Mouse (Mus musculus) left cerebral cortex, adult 9 months (tissue): ENCODE measurements around the gene Slc25a21.
A peak's percentile ranks its signal among the peaks of the same experiment; 100 is the strongest.

Experiments used
- DNase-seq, 2 experiments: peaks; one replicate each; pipeline ENCODE4 v3.0.0; 2022; ENCODE audit warnings: low spot score in 2 of 2

Slc25a21 gene

DNA sequence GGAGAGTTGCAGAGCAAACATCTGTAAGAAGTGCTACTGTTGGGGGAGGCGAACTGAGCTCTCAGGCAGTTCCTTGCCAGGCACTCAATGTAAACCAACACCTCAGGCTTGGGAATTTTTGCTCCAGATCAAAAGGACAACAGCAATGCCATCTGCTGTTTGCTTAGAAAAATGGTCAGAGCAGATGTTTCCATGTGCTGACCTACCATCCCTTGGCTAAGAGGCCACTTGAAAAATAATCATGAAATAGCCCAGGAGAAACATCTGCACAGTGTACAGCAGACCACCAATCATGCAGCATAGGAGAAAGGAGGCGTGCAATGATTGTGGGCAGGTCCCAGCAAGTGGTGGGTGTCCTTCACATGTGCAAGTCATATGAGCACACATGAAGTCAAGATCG lies 180.9 kb downstream of the Slc25a21 start:
- DNase-seq: no peak

DNA sequence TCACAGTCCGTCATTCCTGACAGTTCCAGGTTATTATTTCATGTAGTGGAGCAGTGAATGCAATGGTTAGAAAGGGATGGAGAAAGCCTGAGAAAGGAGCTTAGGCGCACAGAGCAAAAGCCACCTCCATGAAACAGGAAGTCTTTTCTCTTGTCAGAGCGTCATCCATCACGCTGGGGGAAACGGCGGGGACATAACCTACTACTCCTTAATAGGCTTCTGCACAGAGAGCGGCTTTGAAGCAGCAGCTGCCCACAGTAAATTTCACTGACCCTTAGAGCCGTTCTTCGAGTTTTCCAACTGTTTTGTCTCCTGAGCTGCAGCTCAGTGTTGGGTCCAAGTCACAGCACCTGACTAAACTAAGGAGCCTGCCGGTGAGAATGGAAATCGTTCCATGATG lies 188.3 kb downstream of the Slc25a21 start:
- DNase-seq: no peak

DNA sequence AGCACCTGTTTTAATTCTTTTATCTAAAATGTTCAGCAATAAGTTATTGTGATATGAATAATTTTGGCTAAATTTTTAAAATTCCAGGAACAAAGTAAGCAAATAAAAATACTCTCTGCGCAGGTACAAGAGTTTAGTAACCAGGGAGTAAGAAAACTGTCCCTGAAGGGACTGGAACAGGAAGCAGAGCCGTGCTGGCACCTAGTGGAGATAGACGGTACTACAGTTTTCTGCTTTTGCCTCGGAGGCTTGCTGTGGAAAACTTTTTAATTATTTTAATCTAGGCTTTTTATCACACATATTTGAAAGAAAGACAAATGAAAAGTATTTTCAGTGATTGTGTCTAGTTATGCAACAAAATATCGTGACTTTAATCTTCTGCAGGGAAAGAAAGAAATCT lies 211.2 kb downstream of the Slc25a21 start:
- peak in 1 of 2 experiments; percentile 56 for DNase-seq

DNA sequence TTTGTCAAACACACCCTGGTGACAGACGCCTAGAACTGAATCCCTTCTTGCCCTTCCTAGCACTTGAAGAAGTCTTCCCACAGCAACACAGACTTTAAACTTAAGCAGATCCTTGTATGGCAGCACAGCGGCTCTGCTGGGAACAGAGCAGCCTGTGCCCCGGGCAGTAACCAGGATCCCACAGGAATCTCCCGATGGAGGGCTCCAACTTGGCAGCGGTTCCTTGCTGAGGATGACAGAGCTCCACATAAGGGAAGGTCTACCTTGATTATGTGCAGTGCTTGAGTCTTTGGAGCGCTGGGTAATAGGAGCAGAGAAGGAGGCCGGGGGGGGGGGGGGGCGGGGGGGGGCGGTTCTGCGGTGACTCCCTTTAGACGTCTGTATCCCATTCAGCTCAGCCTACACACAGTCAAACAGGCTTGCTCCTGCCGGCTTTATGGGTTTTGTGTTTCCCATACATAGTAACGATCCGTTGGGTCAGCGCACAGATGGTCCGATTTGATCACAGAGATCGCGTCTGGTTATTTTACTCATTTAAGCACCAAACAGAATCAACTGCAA lies 215.1 kb downstream of the Slc25a21 start:
- no peak for DNase-seq

DNA sequence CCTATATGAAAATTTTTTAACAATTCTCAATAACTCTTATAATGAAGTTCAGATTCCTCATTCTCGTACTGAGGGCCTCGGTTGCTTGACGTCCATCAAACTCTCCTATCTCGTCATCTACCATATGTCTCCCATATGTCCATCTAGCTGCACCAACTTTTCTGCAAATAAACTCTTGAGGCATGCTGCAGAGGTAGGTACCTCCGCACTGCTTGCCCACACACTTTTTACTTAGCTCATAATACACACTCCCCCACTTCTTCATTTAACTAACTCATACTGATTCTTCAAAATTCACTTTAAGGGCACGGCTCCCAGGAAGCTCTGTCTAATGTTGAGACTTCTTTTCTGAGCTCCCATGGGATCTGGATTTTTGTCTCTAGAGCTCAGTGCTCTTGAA lies 222.0 kb downstream of the Slc25a21 start:
- DNase-seq: peak; percentile 1 to 3

DNA sequence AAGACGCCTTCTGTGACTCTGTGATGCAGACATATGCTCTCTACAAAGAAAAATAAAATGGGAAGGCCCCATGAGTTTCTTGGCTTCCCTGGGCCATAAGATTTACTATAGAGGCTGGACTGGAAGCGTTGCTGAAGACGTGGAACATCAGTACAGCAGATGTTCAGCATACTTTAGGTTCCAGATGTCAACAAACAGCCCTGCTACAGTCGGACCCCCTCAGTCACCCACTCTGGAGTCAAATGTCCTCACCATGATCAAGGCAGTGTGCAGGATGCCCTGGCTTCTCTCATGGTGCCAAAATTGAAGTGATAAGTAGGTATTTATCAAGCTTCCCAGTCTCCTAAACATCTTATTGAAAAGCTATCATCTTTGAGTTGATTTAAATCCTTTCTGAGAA lies 234.0 kb downstream of the Slc25a21 start:
- DNase-seq: no peak

DNA sequence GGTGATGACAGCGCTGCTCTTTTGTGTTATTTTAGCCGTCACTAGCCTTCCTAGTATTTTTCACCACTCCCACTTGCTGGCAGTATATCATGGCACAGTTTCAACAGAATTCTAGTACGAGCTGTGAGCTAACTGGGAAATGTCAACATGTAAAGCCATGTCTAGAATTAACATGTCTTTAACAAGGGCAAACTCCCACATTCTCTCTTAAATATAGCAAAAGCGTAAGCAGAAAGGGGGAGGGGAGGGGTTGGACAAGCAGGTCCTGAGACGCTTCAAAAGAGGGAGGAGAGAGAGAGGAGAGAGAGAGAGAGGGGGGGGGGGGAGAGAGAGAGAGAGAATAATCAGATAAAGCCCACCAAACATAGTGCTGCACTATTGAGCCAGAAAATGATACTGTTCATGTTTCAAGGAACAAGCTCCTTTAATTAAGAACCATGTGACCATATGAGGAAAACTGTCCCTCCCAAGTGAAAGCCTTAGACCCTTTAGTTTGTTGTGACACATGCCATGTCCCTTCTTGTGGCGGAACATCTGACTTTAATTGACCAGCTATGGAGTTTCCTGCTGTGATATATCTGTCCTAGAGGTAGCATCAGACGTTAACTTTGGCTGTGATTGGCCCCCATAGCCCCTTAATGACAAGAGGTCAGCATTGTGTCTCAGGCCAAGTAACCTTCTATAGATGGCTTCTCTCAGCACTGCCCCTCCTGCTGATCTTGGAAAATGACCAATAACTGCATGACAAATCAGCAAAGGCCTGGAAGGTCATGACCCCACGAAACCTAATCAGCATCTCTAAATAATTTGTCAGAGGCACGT lies 237.8 kb downstream of the Slc25a21 start:
- no peak for DNase-seq

DNA sequence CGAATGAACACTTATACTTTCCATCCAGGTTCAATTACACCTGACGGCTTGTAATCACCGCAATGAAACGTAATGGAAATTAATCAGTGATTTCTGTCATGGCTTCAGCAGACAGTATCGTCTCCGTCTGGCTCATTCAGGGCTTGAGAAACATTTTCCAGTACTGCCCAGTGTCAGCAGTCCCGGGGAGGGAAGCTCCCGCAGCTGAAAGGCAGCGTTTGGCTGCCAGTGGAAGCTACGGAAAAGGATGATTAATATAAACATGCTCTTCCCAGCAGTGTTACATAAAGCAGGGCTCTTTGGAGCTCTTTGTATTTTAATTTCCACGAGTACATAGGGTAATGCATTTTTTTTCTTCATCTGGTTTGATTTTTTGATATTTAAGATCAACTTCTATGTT lies 239.0 kb downstream of the Slc25a21 start:
- DNase-seq: no peak

DNA sequence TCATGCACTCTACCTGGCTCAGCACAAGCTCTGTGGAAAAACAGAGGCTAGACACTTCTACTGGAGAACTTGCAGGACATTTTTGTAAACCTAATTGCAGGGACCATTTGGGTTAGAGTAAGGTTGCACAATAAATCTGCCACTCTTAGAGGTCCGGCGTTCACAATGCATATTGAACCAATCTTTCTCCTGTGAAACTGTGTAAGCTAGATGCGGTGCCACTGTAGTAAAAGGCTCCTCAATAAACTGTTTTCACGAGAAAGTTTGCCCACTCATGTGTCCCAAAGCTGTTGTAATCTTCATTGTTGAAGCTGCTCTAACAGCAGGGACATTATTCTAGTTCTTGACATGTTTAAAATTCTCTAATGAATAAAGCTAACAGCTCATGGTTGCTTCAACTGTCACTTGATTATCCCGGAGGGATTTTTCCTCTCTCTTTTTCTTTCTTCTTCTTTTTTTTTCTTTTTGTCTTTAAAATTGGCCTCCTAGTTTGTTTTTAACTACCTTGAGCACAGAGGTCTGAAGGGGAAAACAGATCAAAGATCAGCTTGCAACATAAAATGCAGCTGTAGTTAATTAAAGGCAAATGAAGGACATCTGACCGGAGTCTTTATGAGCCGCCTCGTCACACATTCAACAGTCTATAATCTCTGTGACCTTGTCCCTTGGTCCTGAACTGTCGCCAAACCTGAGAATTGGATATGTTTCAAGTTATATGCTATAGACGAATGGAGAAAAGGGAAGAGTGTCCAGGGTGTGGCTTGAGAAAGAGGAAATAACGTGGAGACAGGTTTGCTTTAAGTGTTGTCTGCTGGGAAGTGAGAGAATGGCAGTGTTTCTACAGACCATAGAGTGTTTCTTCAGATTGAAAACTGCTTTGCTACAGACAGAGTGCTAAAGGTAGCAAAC lies 245.3 kb downstream of the Slc25a21 start:
- DNase-seq: no peak

DNA sequence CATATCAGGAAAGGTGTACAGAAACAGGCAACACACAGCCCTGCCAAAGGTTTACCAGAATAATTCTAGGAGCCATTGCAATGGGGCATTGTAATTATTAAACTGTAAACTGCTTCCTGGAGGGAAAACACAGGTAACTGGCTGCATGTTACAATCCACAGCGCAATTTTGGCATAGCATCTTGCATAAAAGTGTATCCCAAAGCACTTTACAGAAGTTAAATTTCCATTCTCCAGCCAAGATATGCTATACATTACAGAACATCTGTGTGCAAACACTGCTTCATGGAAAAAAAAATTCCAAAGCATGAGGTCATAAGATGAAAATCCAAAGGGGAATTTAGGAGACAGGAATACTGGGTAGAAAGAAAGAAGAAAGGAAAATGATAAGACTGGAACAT lies 253.0 kb downstream of the Slc25a21 start:
- DNase-seq: no peak

DNA sequence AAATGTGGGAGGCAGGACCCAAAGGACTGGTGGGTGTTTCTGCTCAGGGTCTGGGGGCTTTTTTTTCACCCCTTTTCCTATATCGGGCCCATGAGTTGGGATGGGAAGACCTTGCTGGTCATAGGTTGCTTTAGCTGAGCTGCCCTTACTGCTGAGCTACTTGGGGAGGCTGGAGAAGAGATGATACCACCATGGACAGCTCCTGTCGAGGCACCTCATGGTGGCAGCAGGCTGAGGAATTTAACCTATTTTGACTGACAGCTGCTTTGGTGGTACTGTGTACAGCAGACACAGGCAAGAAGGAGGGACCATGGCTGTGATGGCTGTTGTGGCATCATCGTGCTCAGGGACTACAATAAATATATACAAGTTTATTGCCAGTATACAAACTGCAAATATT lies 256.4 kb downstream of the Slc25a21 start:
- no peak for DNase-seq

DNA sequence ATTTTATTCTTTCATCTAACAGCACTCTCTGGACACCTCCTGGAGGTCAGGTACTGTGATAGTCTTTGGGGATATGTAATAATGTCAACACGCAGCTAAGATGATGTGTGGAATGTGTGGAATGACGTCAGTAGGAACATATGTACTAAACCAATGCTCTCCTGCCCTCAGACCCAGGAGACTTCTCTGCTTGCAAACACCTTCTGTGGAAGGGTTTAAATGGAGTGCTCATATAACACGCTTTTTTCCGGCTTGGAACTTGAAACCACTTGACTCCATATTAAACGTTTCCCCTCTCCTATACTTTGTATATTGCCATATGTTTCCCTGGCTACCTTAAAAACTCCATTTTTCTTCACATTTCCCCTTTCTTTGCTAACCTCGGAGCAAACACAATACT lies 279.1 kb downstream of the Slc25a21 start:
- DNase-seq: no peak

DNA sequence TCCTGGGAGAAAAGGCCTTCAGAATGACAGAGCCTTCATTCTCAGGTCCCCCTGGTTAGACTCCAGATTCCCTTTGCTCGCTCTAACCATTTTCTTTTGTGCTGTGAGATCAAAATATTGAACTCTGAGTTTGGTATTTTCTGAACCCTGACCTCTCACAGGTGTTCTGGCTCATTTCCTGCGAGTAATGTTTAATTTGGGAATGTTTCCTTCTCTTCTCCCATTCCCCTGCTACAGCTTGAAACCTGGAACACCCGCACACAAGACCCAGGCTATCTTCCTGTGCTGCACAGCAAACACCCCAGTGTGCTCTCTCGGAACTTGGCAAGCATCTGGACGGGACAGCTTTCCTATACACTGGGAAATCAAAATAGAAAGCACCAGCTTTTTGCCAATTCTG lies 290.8 kb downstream of the Slc25a21 start:
- no peak for DNase-seq

DNA sequence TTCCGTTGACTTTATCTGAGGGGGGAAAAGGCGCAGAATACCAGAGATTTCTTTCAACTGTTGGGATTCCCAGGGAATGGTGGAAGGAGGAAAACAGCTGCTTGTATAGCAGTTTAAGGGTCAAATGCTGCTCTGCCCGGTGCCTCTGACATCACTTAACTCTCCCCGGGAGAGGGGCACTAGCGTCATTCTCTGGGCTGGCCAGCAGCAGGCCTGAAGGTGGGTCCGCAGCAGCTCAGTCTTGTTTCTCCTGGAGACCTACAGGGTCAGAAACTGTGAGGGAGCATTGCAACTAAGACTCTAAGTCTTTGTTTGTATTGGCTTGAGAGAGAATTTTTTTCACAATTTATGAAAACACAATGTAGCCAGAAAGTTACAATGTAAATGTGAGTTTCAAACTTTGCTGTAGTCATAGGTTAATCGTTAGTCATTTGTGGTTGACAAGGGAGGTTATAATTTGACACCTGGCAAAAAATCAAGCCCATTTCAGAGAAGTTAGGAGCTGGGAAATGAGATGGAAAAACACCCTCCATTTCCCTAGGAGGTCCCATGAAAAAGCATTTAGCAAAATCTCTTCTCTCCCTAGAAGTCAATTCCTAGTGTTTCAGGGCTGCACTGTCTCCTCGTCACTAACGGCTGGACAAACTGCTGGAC lies 291.5 kb downstream of the Slc25a21 start:
- DNase-seq: no peak

DNA sequence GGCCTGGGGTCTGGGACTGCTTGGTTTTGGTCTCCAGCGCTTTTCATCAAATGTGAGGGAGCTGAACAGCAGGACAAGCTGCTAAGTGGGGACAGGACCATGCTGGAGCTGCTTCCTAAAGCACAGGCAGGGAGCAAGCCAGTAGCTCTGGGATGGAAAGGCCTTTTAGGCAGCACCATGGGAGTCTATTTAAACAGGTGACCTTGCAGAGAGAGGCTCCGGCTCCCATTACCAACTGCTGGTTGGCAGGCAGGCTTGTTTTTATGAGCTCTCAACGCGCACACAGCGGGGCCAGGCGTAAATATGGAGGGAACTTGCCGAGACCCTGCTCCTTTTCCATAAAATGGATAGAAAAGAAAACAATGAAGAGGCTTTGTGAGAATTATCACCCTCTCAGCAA lies 292.1 kb downstream of the Slc25a21 start:
- DNase-seq: no peak

DNA sequence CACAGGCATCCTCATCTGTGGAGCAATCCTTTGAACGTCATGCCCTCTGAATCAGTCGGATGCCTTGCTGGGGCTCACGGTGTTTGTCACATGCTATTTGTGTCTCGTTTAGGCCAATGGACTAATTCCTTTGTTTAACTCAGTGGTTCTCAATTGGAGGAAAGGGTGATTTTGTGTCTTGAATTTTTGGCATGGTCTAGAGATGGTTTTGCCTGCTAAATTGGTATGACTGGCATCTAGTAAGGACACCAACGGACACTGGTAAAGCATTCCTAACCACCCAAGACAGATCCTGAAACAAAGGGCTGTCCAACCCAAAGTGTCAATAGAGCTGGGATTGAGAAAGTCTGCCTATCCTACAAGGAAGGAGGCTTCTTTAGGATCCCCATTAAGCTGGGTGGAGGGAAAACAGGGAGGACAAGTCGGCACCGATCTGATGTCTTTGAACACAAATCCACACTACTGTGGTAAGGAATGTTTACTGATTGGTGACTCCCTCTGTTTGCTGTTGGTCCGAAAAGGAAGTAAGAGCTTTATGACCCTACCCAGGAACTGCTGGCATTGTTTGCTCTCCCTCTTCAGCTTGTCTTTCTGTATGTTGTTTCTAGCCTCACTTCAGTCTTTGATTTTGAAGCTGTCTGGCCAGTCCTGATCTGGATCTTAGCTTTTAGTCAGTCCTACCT lies 294.4 kb downstream of the Slc25a21 start:
- DNase-seq: no peak

DNA sequence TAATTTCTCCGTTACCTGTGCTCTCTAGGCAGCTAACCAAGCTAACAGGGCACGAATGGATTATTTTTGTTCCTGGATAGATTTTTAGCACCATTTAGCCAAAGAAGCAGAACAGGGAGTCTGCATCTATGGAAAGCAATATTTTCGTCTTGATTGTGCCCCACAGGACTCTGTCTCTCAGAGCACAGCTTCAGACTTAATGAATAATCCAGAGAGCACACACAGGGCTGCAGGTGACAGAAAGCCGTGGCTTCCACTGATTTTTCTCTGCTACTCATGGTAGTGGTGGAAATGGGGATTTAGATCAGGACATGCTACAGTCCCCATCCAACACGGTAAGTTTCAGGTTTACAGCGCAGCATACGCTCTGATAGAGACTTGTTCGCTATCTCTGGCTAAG lies 299.3 kb downstream of the Slc25a21 start:
- no peak for DNase-seq

DNA sequence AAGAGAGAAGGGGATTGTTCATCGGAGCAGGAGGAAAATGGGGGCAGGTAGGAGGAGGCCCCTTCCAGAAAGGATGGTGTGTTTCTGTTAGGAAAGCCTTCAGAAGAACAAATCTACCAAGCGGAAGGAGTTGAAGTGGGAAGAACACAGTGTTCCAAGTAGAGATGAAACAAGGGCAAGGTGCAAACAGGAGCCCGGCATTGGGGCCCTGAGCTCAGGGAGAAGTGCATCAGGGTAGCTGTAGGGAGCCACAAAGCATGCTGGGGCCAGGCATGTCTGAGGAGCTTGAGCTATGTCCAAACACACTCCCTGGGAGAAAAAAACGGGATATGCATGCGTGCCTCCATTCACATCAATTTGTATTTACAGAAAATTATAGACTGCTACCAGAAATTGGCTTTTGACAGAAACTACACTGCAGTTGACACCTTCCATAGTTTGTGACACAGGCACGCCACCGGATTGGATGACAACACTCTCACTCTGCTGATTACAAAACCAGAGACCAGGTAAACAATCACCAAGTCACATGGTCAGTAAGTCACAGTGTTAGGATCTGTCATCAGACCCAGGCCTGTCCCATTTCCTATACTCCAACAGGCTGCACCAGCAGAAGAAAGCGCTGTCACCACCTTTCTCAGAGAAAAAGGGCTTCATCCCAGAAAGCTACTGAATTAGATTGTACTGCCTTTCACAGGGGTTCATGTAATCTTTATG lies 299.9 kb downstream of the Slc25a21 start:
- no peak for DNase-seq

DNA sequence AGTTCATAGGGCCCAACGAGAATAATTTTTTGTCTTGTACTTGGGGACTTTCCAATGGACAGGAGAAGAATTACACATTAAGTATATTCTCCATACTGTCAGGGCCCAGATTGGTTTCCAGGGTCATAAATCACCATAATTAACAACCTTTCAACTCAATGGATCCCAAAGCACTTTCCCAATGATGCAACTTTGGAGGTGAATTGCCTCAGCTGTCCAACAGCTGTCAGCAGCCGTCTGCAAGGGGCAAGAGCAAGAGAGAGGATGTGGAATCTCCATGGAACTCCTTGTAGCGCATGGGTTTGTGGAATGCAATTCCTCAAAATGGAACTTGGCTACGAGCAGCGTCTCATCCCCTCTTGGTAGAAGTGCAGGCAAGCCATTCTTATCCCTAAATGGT lies 302.3 kb downstream of the Slc25a21 start:
- DNase-seq: no peak

DNA sequence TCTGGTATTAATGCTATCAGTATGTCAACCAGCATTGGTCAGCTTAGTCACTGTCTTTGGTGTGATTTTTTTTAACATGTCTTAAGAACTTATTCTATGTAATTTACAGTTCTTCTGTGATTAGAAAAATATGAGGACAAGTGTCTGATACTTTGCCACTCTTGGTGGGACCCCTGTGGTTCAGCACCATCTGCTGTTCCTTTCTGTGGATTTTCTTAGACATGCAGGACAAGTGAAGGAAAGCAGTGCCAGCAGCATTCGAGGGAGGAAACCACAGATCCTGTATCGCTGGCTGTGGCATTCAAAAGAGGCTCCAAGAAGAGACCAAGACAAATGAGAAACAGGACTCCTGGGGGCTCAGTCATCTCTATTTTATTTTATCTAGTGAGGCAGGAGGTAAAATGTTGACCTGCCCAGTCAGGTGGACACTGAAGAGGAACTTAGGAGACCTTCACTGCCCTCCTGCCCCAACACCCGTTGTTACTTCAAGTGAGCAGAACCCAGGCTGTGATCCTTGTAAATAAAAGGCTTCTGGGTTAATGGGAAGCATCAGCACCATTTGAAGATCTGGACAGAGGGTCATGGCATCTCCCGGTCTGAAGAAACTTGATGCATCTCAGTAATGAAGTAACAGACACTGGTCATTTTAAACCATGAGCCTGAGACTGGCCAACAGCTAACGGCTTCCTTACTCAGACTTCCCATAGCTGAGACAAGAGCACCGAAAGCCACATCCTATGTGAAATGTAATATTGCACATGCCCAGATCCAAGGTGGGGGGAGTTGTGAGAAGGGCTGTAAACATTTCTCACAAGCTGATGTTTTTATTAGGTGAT lies 306.2 kb downstream of the Slc25a21 start:
- no peak for DNase-seq
